Mouse (Mus musculus) megakaryocyte, adult 5-6 weeks (primary cell): ENCODE data around the gene Gm37240. TPM values are rescaled to one million over a fixed set of nuclear protein-coding genes. Genes with fewer than 3 reads are reported as not detected.
A peak's percentile ranks its signal among the peaks of the same experiment; 100 is the strongest.

Experiments
- ATAC-seq: 2 replicates; pipeline ENCODE4 v1.8.0; 2016; ENCODE audit warnings: mild to moderate bottlenecking, inconsistent platforms; ENCODE audit not compliant: poor library complexity, severe bottlenecking
- total RNA-seq, 2 experiments: library from RNA; stranded (forward) in 1 of 2; stranded (reverse) in 1 of 2; fragments of 153-499, 151-499 nt in 1 of 2; fragments of 221-1000, 200-1000 nt in 1 of 2; gene quantifications; 2 replicates each; pipeline versions ENCODE4 v1.2.3 to v1.2.4; 2015 to 2017

The Gm37240 gene
- total RNA-seq, 2 experiments from 2014 or later = 0.07 to 0.15 TPM

- peak; percentile 75 for ATAC-seq
Measured at GRCm38 (mm10) chr3:84542450-84542849, 1344.9 kb downstream of the Gm37240 start.

- ATAC-seq = no peak
Measured at GRCm38 (mm10) chr3:84541881-84542280, 1345.4 kb downstream of the Gm37240 start.

GRCm38 (mm10) chr3:84540640-84541039, 1346.7 kb downstream of the Gm37240 start:
- no peak for ATAC-seq

DNA sequence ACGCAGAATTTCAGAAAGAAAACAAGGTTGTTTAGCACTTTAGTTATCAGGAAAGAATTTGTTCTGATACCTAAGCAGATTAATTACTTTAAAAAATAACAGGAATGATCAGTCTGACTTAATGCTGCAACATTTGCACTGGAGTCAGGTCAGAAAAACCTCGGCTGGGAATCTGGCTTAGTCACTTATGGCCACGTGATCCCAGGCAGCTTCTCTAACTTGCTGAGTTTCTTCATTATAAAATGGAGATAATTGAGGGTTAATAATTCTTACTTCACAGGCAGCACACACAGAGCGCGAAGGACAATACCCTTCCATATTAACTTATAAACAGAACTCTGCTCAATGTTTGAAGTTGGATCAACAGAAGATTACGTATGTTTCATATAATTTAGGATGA, 1350.3 kb downstream of the Gm37240 start:
- no peak for ATAC-seq

- ATAC-seq = no peak
Measured at GRCm38 (mm10) chr3:84533227-84533626, 1354.1 kb downstream of the Gm37240 start.

DNA sequence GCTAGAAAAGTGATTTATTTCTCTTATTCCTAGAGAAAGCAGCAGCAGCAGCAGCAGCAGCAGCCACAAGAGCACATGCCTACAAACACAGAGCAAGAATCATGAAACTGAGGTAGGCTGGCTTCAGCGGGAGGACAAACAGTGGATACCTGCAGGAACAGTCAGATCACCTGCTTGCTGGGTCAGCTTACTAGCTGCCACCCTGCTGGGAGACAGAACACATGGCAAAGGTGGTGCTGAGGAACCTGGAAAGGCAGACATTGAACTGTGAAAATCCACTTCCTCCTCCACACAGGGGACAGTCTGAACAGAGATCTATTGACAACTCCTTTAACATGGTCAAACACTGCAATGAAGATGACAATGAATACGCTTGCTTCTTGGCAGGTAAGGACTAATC, 1358.3 kb downstream of the Gm37240 start:
- ATAC-seq = no peak

- ATAC-seq = no peak
Measured at GRCm38 (mm10) chr3:84524952-84525351, 1362.4 kb downstream of the Gm37240 start.

- ATAC-seq = no peak
Measured at GRCm38 (mm10) chr3:84516163-84516562, 1371.2 kb downstream of the Gm37240 start.

DNA sequence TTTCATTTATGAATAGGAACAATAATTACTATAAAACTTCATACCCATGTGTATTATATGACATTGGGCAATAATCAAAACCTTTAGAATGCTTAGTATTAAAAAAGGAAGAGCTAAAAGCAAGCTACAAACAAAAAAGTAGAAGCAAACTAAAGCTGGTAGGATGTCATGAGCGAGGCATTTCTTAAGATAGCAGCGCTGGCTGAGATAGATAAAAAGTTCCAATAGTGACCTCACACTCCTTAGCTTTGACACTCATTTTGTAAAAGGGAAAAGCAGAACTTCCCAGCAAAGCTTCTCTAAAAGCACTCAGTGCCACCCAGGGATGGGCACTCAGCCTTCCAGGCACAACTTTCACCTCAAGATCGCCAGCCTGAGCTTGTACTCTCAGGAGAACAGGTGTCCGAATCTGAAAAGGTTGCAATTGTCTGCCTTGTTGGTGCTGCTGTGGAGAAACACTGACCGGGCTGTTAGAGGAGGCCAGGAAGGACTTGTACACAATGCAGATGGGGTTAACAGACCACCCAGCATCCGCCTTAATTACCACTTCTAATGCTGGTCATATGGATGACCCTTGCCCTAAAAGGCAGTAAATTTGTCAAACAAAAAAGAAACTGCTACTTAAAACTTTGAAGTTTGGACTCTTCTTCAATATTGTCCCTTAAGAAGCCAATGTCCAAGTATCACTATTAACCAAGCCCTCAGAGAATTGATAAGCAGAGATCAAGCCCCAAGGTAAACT, 1374.4 kb downstream of the Gm37240 start:
- no peak for ATAC-seq

DNA sequence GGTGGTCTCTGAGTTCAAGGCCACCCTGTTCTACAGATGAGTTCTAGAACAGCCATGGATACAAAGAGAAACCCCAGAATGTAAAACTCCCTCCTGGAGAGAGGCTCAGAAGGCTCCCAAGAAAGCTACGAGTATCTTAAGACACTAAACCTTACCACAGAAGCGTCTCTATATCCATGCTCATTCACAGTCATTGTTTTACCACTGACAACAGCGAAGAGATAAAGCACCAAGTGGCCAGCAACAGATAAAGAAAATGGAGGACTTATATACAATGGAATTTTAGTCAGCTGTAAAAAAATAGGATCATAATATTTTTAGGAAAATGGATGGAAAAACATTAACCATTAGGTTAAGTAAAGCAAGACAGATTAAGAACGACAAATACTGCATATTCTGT, 1382.1 kb downstream of the Gm37240 start:
- no peak for ATAC-seq

- ATAC-seq = peak; percentile 99
Measured at GRCm38 (mm10) chr3:84504291-84504690, 1383.0 kb downstream of the Gm37240 start.

DNA sequence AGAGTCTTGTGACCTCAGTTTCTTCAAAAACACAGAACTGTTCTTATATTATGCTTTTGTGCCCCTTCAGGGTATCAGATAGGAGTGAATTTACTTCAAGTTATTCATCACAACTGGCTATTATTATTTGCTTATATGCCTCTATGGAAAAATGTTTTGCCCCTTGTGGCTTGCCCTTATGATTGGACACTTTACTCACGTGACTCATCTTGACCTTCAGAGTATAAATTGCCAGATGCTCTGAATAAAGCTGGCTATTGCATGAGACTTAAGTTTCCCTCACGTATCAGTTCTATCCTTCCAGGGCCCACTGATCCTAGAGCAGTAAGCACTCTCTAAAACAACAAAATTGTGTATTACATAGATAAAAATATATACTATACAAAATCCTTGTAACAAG, 1385.2 kb downstream of the Gm37240 start:
- ATAC-seq = no peak

DNA sequence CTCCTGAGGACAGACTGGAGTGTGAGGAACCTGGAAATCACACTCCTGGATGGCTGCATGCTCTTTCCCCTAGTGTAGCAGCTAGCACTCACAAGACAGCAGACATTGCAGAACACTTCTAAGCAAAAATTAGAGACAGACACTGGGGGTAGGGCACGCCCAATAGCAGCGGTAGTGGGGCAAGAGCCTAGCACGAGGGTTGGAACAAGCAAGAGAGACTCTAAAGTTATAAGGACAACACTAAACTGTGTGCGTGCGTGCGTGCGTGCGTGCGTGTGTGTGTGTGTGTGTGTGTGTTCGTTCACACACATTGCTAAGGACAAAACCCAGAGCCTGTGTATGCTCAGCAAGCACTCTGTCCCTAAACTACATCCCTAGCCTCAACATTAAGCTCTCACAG, 1386.8 kb downstream of the Gm37240 start:
- no peak for ATAC-seq

DNA sequence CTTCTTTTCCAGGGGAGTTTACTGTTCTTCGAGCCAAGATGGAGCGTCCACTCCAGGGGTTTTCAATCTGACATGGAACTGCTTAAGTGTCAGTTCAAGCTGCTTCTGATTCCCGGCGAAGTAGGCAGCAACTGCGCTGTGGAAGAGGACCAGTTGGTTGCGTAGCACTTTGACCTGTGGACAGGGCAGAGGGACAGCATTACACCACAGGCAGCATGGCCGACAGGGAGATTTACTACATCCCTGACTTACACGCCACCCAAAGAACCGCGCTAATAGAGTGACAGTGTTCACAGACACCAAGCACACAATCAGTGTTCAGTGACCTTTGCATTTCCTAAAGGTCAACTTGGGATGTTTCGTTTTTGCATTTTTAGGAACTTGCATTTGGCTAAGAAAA, 1389.6 kb downstream of the Gm37240 start:
- no peak for ATAC-seq

DNA sequence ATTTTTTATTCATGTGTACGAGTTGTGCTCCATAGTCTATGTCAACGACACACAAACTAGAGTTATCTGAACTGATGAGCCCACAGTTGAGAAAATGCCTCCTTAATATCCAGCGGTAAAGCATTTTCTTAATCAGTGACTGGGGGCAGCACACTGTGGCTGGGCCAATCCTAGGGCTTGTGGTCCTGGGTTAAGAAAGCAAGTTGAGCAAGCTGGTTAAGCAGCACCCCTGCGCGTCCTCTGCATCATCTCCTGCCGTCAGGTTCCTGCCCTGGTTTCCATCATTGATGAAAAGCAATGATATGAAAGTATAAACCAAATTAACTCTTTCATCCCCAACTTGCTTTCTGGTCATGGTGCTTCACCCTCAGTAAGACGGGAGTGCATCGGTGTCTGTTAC, 1394.7 kb downstream of the Gm37240 start:
- ATAC-seq = no peak

- peak; percentile 47; the same call in 1 of the 2 replicates for ATAC-seq
Measured at GRCm38 (mm10) chr3:84492148-84492547, 1395.2 kb downstream of the Gm37240 start.

GRCm38 (mm10) chr3:84488716-84489115, 1398.6 kb downstream of the Gm37240 start:
- ATAC-seq = no peak

- ATAC-seq = no peak
Measured at GRCm38 (mm10) chr3:84484891-84485290, 1402.4 kb downstream of the Gm37240 start.

DNA sequence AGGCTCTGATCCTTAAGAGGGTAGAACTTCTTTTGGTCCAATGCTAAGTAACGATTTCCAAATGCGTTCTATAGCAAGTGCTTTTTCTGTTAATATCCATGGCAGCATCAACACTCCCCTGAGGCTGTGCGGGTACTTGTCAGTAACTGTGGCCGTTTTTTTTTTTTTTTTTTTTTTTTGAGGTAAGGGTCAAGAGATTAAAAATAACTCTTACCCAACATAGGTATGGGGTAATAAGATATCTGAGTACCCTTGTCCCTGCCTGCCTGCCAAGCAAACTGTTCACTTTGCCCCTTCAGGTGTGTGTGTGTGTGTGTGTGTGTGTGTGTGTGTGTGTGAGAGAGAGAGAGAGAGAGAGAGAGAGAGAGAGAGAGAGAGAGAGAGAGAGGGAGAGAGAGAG, 1403.0 kb downstream of the Gm37240 start:
- ATAC-seq = no peak

DNA sequence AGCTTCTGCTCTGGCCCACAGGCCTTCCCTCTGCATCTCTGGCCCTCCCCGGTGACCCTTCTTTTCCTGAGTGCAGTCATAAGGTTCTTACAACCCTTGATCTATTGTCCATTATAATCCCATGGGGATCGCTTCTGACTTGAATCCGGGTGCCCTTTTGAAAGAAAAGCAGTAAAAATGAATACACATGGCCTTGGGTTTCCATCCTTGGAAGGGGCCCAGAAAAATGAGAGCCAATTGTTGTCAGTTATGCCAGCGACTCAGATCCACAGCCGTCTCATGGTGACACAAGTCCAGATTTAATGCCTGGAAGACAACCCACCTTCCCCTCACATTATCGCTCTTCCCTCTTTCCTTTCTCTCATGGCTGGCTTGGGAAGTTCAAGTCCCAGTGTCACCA, 1405.2 kb downstream of the Gm37240 start:
- no peak for ATAC-seq

GRCm38 (mm10) chr3:84481104-84481503, 1406.2 kb downstream of the Gm37240 start:
- ATAC-seq = peak; percentile 17; the same call in 1 of the 2 replicates

DNA sequence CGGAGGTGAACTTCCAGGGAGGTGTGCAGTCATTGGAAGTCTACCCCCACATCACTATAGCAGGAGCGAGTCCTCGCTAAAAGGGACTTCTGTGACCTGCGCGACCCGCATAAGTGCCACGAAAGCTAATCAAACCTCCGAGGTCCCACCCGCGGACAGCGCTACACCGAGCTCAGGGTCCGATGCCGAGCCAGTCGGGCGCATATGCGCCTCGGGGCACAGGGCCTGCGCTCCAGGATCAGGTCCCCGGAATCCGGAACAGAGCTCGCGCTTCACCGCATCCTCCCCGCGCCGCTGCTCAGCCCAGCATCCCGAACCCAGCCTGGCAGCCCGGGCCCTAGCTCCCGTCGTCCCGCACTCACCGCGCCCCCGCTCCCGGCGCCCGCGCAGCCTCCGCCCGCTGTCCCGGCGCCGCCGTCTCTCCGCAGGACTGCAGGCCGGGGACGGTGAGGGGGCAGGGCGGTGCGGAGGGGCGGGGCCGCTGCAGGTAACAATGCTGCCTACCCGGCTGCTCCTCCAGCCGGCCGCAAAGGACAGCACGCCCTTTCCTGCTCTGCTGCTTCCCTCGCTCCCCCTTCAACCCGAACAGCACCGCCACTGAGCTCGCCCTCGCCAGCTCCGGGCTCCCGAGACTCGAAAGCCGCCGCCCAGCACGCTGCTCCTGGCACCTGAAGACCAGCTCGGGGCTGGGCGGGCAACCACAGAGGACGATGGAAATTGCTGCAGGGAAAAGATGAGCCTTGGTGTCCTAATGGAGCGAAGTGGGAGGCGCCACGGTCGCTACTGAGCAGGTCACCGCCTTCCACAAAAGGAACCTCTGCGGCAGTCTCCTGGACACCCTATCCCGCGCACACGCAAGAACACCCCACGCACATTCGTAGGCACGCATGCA, 1407.1 kb downstream of the Gm37240 start, which contains the start of gene Fhdc1:
Fhdc1 (minus strand) TSS at position 424 of the 892 bp plus-strand sequence.
- ATAC-seq = peak; percentile 50
